Mouse (Mus musculus) thymus, postnatal 14 days (tissue): ENCODE results near the gene Setd4.
"Not testable (repeated sequence)": the region's sequence is repeated elsewhere in the genome, so short reads cannot be mapped to it uniquely, and the experiment has no call there.

Experiments
- DNase-seq: peaks from one replicate; pipeline ENCODE4 v3.0.0; 2021

Setd4 gene

DNA sequence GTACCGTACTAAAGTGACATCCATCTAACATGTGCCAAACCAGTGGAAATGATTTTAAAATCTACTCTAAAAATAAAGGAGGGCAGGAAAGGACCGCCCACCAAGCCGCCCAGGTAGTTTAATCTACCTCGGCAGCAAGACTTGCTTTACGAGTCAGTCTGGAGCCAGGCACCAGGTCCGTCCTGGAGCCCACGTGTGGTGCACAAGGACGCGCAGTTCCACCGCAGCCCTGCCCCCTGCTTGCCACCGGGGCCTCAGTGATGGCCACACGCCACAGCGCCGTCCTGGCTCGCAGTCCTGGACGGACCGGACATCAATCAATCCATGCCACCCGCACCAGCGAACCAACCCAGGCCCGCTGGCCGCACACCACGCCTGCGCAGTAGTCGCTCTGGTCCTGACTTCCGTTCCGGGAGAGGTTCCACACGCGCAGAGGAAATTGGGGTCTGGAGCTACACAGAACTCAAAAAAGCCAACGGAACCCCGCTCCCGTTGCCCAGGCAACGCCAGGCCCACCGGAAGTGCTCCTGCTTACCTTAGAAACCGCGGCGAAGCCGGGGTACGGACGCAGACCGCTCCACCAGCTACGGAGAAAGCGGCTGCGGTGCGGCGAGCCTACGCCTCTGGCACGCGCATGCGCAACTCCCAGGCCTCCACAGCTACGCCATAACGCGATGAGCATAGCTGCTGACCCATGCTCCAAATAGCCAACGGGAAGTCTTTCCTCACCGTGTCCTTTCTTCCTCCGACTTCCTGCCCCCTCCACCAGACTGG is at the start of gene Setd4:
Gene Setd4, minus strand, starts transcription at position 625 of the 774 bp plus-strand sequence.
- peak; percentile 87 for DNase-seq

DNA sequence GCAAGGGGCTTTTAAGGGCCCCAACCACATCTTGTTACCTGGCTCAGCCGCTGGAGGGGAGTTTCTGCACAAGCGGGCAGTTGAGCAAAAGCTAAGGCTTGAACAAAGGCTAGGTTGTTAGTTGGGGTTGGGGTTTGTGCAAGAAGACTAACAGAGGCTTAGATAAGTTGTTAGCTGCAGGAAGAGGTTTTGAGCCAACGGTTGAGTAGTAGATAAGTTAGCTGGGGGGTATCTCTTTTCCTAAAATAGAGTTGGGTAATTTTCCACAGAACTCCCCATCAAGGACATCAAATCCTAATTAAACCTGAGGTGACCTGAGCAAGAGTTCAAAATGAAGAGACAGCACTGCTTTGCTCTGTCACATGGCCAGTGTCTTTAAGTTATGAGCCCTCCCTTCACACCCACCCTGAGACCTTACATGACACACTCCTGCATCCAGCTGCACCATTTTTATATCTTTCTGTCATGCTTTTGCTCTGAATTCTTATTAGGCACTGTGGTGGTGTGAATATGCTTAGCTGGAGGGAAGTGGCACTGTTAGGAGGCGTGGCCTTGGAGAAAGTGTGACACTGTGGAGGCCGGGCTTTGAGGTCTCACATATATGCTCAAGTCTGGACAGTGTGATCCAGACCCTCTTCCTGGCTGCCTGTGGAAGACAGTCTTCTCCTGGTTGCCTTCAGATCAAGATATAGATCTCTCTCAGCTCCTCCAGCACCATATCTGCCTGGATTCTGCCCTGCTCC is 44.7 kb upstream of the Setd4 start:
- no peak for DNase-seq

GRCm38 (mm10) chr16:93644006-93644405 is 40.1 kb upstream of the Setd4 start:
- no peak for DNase-seq

- DNase-seq, result no peak
These were observed 24.0 kb upstream of the Setd4 start, which contains the start of gene Gm5678 for GRCm38 (mm10) chr16:93627761-93628400. Gene Gm5678, plus strand, starts transcription at chr16:93628097.

DNA sequence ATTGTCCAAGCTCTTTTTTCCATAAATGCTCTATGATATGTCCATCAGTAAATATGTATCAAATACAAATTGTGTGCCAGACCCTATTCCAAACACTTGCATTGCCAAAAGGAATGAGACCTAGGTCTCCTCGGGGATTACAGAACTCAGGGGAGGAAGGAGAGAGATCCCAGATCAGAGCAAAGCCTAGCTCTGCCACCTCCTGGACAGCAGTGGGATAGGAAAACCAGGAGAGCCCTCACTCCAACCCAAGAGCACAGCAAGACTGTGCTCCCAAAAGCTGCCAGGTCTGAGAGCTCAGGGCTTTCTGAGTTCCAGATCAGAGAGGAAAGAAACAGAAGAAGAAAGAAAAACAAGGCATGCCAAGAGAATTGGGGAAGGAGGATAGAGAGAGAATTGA is 22.9 kb upstream of the Setd4 start:
- no peak for DNase-seq

- DNase-seq, result no peak
These were observed 20.8 kb upstream of the Setd4 start for GRCm38 (mm10) chr16:93624671-93625070.

- not testable (repeated sequence) for DNase-seq
These were observed 19.9 kb upstream of the Setd4 start for GRCm38 (mm10) chr16:93623759-93624158.

- DNase-seq, result peak; percentile 85
These were observed 11.4 kb upstream of the Setd4 start for GRCm38 (mm10) chr16:93615118-93615870.

DNA sequence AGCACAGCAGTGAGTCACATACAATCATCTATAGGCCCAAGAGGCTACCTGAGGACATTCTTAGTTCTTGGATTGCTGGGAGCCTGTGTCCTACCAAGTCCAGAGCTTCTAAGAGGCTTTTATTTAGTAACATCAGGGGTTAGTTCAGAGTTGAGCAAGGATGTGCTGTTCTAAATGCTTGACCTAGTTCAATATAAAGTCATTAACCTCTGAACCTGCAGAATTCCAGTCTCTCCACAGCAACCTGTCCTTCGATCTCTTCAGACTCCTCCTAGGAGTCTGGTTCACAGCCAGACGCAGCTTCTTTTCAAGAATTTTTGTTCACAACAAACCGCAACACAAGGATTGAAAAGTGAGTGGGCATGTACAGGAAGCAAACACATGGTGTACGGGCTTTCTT is 7.1 kb upstream of the Setd4 start:
- DNase-seq, result no peak

DNA sequence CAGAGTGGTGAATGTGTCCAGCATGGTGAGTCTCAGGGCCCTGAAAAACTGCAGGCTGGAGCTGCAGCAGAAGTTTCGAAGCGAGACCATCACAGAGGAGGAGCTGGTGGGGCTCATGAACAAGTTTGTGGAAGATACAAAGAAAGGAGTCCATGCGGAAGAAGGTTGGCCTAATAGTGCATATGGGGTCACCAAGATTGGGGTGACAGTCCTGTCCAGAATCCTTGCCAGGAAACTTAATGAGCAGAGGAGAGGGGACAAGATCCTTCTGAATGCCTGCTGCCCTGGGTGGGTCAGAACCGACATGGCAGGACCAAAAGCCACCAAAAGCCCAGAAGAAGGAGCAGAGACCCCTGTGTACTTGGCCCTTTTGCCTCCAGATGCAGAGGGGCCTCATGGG is 5.9 kb upstream of the Setd4 start:
- DNase-seq, result no peak

GRCm38 (mm10) chr16:93608731-93609130 is 4.9 kb upstream of the Setd4 start:
- DNase-seq, result no peak

- peak; percentile 93 for DNase-seq
These were observed 3.8 kb upstream of the Setd4 start for GRCm38 (mm10) chr16:93607669-93608101.

DNA sequence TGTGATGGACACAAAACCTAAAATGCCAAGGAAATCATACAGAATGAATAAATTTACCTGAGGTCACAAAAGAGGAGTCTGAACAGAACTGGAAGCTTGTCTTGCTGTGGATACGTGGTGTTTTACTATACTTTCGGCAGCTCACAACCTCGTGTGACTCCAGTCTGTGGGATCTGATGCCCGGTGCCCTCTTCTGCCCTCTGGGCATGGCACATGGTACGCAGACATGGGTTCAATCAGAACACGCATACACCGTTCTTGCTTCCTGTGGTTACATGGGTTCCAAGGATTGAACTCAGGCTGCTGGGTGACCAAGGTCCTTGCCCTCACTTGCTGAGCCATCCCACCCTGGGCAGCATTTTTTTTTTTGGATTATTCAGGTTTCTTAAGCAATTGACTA is 2.3 kb upstream of the Setd4 start:
- no peak for DNase-seq

DNA sequence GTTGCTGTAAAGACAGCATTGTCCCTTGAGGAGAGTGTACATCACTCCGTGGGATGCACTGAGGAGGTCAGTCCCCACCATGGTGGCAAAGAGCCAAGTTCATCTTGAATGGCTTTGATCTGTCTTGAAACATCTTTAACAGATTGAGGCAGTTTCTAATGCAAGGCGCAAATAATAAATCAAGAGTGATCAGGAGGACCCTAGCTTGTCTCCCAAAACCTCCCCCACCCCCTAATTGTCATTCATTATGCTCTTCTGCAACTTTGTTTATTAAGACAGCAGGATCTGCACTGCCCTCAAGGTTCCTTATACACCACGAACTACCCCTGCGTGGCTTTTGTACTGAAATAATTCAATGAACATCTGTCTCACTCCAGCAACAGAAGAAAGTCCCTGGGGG is 1.7 kb upstream of the Setd4 start, which contains the start of gene Cbr1:
Gene Cbr1, plus strand, starts transcription at position 301 of the 400 bp plus-strand sequence.
- DNase-seq, result no peak

DNA sequence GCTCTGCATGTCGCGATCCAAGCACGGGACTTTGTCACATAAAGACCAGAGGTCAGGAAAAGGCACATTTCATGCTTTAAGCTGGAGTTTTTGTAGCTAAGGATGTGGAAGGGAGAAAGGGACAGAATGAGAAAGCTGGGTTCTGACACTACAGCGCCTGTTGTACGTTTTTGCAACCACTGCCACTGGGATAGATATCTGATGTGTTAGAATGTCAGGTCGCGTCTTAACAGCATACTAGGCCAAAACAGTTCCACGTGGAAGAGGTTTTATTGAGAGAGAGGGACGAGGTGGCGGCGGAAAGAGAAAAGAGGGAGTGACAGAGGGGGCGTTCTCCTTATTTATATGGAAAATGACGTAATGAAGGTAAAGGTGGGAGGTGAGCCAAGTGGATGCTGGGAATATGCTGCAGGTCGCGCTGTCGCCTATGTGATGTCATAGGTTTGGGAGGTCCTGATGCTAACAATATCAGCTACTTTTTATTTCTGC is 662 bp upstream of the Setd4 start:
- no peak for DNase-seq

DNA sequence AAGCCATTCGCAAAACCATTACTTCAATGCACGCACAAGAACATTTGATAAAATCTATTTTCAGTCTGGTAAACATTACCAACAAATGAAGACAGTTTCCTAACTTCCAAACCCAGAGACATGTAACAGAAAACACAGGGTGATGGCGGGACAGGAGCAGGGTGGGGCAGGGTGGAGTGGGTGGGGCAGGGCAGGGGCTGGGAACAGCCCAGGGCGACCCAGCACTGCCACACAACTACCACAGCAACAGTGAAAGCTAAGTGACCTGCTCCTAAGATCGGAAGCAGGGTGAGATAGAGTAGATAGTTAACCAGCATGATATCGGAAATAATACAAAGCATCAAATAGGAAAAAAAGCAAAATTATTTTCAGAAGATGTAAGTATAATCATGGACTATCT is 4.4 kb downstream of the Setd4 start:
- no peak for DNase-seq

DNA sequence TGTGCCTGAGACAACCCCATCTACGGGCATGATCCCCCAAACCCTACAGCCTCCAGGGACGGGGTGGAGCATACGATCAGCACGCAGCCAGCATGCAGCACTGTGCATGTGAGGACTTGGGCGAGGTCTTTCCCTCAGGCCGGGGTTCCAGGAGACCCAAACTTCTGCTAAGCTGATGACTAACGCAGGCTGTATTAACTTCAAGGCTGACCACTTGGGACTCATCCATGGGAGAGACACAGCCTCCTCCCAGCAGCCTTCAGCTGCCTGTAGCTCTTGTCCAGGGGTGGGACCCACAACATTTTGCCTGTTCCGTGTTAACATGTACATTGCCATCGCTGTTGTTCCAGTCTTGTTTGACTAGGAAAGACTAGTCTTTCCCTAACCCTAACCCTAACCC is 6.3 kb downstream of the Setd4 start:
- peak; percentile 2 for DNase-seq

- peak; percentile 1 for DNase-seq
These were observed 7.1 kb downstream of the Setd4 start for GRCm38 (mm10) chr16:93596807-93597206.

- DNase-seq, result no peak
These were observed 8.1 kb downstream of the Setd4 start for GRCm38 (mm10) chr16:93595766-93596165.

- DNase-seq, result no peak
These were observed 9.4 kb downstream of the Setd4 start for GRCm38 (mm10) chr16:93594448-93594847.

- DNase-seq, result no peak
These were observed 10.5 kb downstream of the Setd4 start for GRCm38 (mm10) chr16:93593406-93593805.

DNA sequence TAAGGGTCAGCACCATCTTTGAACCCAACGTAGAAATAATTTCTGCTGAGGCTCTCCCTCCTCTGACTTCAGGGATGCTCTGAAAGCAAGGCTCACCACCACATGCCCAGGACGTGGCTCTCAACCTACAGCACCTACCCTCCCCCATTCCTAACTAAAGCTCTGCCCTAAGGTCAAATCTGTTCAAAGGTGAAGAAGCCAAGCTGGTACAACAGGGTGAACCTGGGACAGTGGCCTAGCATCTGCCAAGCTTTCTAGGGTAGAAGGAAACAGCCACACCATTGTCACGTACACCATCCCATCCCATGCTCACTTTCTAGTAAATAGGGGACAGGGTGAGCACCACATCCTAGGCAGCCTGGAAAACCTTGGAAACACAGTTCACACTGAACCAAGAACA is 11.2 kb downstream of the Setd4 start:
- DNase-seq, result no peak
